Mouse (Mus musculus) hindbrain, embryonic 13.5 days (tissue): ENCODE measurements at regions not wholly inside any gene's neighbourhood (a gene's known extent, or its start where the extent isn't known, plus 50 kb on each side); places are given as distances from the start of the nearest gene placed in this dataset.

Source experiments
- ATAC-seq: fragments of 200-750 bp; cut with Nextera tagmentation; 2 replicates; pipeline ENCODE4 v1.8.0; 2017; ENCODE audit warnings: moderate TSS enrichment; ENCODE audit not compliant: low FRiP score
- H3K27ac ChIP-seq: fragments of 300-500 bp; sonication (generic); 2 replicates; pipeline ENCODE4 v1.5.1; 2015; ENCODE audit warnings: inconsistent platforms, mild to moderate bottlenecking, moderate library complexity
- H3K27me3 ChIP-seq: fragments of 300-500 bp; sonication (generic); 2 replicates; pipeline ENCODE4 v1.6.1; 2015; ENCODE audit warnings: mild to moderate bottlenecking, inconsistent platforms
- H3K36me3 ChIP-seq: fragments of 300-500 bp; sonication (generic); 2 replicates; pipeline ENCODE4 v1.6.1; 2015; ENCODE audit warnings: mild to moderate bottlenecking, inconsistent platforms
- H3K4me1 ChIP-seq: fragments of 300-500 bp; sonication (generic); replicated peaks from 2 replicates; pipeline ENCODE4 v1.6.1; 2015; ENCODE audit warnings: inconsistent platforms
- H3K4me2 ChIP-seq: fragments of 300-500 bp; sonication (generic); 2 replicates; pipeline ENCODE4 v1.6.1; 2015; ENCODE audit warnings: inconsistent platforms, mild to moderate bottlenecking, moderate library complexity
- H3K4me3 ChIP-seq: fragments of 300-500 bp; sonication (generic); 2 replicates; pipeline ENCODE4 v1.5.1; 2015; ENCODE audit warnings: mild to moderate bottlenecking, inconsistent platforms
- H3K9ac ChIP-seq: fragments of 300-500 bp; sonication (generic); 2 replicates; pipeline ENCODE4 v1.6.1; 2015; ENCODE audit warnings: mild to moderate bottlenecking, inconsistent platforms
- H3K9me3 ChIP-seq: fragments of 300-500 bp; sonication (generic); 2 replicates; pipeline ENCODE4 v1.6.1; 2016; ENCODE audit warnings: inconsistent platforms
- WGBS: fragments of 180-500 bp; shearing (Covaris S2); methylation state at CpG from one replicate; pipeline ENCODE4 v1.1.7; 2015; 5-methylcytosine and 5-hydroxymethylcytosine counted together

DNA sequence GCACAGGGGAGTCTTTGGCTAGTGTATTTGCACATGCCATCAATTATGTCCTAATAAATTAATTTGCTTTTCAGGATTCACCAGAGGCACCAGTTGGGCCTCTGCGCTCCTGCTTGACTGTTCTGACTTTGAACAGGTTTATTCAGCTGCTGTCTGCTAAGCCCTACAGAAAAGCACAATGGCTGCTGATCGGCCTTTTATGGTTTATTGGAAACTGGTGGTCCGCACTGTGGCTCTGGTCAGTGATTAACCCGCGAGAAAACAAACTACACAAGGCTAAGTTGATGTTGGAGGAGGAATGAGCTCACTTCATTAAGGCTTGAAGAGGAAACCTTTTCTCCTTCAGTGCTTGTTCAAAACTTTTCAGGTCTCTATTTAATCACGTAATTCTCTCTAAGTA, 208.4 kb upstream of the Gpr101 start:
- H3K4me3 ChIP-seq, result no peak overlapping the region
- H3K4me2 ChIP-seq, result no peak overlapping the region
- no peak overlapping the region for H3K27ac ChIP-seq
- WGBS, result 39% methylated on average over 6 of the region's 6 CpGs
- H3K9ac ChIP-seq, result no peak overlapping the region
- ATAC-seq, result no peak
- H3K27me3 ChIP-seq, result no peaks in the 10 kb centered on the region
- H3K9me3 ChIP-seq, result no peaks in the 10 kb centered on the region
- no peaks in the 10 kb centered on the region for H3K36me3 ChIP-seq
- H3K4me1 ChIP-seq, result no peaks in the 10 kb centered on the region

DNA sequence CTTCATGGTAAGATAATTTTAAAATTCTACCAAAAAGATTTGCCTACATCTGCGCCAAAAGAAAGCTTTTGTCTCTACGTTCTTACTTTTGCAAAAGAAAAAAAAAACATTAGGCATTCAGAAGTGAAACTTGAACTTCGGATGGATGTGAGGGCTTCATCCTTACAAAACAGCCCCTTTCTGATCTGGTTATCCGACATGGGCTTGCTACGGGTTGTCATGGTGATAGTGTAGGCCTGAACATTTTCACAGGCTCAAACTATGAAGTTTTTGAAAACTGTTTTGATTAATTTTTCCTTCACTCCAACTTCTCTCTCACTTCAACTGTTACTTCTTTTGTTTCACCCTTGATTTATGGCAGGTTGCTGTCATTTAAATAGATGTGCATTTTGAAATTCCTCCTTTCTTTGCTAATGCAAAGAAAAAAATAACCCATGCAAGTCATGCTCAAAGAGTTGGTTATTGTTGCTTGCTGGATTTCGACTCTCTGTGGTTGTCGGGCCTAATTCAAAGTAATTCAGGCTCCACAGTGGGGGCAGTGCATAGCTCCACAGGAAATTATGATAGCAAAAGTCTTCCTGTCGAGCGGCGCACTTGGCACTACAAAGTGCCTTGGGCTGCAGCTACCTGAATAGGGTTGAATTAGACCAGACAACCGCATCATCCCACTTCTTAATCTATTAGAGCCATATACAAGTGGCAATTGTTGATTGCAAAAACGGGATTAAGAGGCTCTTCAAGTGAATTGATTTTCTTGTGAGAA, 205.7 kb upstream of the Gpr101 start:
- H3K4me2 ChIP-seq, result no peak overlapping the region
- H3K9ac ChIP-seq, result no peak overlapping the region
- H3K9me3 ChIP-seq, result no peaks in the 10 kb centered on the region
- no peak overlapping the region for H3K4me3 ChIP-seq
- no peaks in the 10 kb centered on the region for H3K36me3 ChIP-seq
- no peaks in the 10 kb centered on the region for H3K4me1 ChIP-seq
- no peaks in the 10 kb centered on the region for H3K27me3 ChIP-seq
- H3K27ac ChIP-seq, result no peak overlapping the region
- whole genome bisulfite sequencing, result 38% methylated on average over 12 of the region's 12 CpGs
- ATAC-seq, result no peak

DNA sequence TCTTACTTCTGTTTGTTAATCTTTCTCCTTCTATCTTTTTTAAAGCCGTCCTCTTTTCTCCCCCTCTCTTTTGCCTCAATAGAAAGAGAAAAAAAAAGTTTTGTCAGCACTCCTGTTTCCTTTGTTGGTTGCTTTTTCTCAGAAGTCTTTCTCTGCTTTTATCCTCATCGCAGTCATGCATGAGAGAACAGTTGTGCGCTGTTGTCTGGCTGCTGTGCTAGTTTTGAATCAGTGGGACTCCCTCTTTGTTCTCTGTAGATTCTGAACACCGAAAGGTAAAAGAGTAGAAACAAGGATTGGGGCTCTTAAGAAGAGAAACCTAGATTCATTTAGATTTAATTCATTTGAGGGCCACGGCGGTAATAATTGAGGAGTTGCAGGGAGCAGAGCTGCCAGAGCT, 204.9 kb upstream of the Gpr101 start:
- no peaks in the 10 kb centered on the region for H3K36me3 ChIP-seq
- H3K4me3 ChIP-seq, result no peak overlapping the region
- WGBS, result 23% methylated on average over 6 of the region's 6 CpGs
- no peak overlapping the region for H3K9ac ChIP-seq
- H3K4me2 ChIP-seq, result no peak overlapping the region
- no peaks in the 10 kb centered on the region for H3K27me3 ChIP-seq
- H3K9me3 ChIP-seq, result no peaks in the 10 kb centered on the region
- ATAC-seq, result no peak
- H3K27ac ChIP-seq, result no peak overlapping the region
- H3K4me1 ChIP-seq, result no peaks in the 10 kb centered on the region

DNA sequence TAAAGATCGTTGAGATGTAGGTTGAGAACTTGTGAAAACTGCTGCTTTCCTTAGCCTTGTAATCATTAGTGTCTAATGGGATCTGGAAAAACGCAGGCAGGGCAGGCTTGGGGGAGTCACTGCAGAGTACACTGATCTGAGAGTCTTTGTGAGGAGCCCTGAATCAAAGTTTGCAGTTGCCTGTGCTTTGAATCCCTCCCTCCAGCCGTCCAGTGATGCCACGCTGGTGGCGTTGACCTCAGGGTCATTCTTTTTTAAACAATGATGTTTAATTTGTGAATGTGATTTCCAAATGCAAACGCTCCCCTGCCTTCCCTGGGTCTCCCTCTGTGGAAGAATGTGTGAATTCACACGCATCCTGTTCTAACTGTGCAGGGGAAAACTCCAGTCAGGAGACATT, 204.4 kb upstream of the Gpr101 start:
- no peaks in the 10 kb centered on the region for H3K4me1 ChIP-seq
- H3K9ac ChIP-seq, result no peak overlapping the region
- no peaks in the 10 kb centered on the region for H3K27me3 ChIP-seq
- 28% methylated on average over 7 of the region's 7 CpGs for WGBS
- no peak overlapping the region for H3K4me3 ChIP-seq
- no peaks in the 10 kb centered on the region for H3K9me3 ChIP-seq
- ATAC-seq, result no peak
- no peaks in the 10 kb centered on the region for H3K36me3 ChIP-seq
- H3K27ac ChIP-seq, result no peak overlapping the region
- no peak overlapping the region for H3K4me2 ChIP-seq

DNA sequence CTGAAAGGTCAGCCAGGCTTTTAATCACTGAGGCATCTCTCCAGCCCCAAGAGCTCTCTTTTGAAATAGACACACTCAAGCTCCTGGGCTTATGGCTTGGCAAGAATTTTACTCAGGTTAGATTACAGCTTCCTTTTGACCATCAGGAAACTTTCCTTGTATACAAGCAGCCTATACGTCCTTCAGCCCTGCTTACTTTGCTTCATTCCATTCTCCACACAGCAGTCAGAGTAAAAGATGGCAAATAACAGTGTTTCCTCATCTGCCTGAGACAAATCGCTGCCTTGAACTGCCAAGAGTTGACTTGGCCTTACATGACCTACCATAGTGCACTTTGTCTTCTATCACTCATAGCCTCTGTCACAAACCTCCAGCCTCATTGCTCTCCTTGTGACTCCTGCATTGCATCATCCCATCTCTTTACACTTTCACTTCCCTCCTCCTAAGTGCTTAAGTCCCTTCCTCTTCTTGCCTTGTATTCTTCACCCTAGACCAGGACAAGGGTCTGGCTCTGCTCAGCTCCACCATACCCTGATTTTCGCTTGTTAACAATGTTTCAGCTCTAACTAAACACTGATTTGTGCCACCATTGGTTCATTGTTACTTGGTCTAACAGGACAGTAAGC, 203.2 kb upstream of the Gpr101 start:
- H3K9ac ChIP-seq, result no peak overlapping the region
- no peaks in the 10 kb centered on the region for H3K9me3 ChIP-seq
- no peak overlapping the region for H3K27ac ChIP-seq
- WGBS, result 76% methylated on average over 3 of the region's 3 CpGs
- no peaks in the 10 kb centered on the region for H3K27me3 ChIP-seq
- no peak overlapping the region for H3K4me2 ChIP-seq
- H3K4me1 ChIP-seq, result no peaks in the 10 kb centered on the region
- no peak overlapping the region for H3K4me3 ChIP-seq
- no peaks in the 10 kb centered on the region for H3K36me3 ChIP-seq
- no peak for ATAC-seq

DNA sequence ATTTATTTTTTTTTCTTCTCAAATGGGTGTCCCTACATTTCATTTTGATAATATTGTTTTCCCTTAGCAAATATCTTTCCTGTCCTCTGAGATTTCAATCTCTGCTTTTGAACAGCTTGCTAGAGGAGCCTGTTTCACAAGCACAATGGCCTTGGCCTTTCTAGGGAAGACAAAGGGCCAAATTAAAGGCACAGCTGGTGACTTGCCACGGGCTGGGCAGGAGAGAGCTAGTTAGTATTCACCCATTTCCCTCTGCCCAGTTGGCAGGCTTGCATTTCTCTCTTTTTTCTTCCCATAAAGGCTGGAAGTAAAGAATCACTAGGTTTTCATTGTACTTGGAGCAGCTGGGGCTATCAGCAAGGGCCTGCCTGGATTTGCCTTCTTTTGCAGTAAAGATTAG, 188.9 kb upstream of the Gpr101 start:
- Histone ChIP-seq H3K9me3 (no peaks in the 10 kb centered on the region), H3K4me2 (no peak overlapping the region), H3K4me1 (no peaks in the 10 kb centered on the region), H3K9ac (no peak overlapping the region), H3K27me3 (no peaks in the 10 kb centered on the region), H3K36me3 (no peaks in the 10 kb centered on the region), H3K27ac (peak overlapping the region; percentile 62), H3K4me3 (no peak overlapping the region)
- WGBS, result 20% methylated on average over 1 of the region's 1 CpGs
- peak; percentile 21; the same call in 1 of the 2 replicates for ATAC-seq

DNA sequence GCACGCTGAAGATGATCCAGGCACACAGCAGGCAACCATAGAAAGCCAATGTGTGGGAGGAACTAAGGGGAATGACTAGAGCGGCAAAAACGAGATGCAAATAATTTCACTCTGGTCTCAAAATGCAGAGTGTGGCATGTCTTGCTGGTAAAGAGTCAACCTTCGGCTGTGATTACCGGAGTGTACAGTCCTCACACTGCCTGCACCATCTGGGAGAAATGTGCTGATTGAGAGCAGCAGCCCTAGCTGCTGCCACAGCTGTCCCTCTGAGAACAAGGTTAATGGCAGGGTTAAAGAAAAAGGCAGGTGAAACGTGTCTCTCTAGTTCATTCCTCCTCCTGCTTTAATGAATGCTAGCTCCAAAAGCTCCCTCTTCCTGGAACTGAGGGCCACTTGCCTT, 173.2 kb upstream of the Gpr101 start:
- Histone ChIP-seq H3K9ac (no peak overlapping the region), H3K27me3 (no peaks in the 10 kb centered on the region), H3K27ac (no peak overlapping the region), H3K36me3 (no peaks in the 10 kb centered on the region), H3K4me2 (no peak overlapping the region), H3K4me3 (no peak overlapping the region), H3K9me3 (no peaks in the 10 kb centered on the region), H3K4me1 (no peaks in the 10 kb centered on the region)
- 67% methylated on average over 6 of the region's 6 CpGs for WGBS
- ATAC-seq, result no peak

DNA sequence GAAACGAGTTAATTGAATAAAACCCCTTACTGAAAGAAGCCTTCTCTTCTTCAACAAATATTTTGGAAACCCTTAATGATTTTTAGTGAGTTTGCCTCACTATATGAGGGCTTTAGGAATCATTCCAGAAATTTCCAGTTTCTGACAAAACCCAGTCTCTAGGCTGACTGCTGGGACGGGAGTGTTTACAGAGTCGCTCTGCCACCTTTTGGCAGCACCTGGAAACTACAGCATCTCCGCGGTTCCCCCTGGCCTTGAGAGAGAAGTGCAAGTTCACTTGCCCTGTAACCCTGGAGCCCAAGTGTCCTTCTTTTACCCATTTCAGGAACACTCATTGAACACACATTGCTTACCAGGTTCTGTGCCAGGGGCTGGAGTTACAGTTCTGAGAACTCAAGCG, 171.4 kb upstream of the Gpr101 start:
- Histone ChIP-seq H3K9me3 (no peaks in the 10 kb centered on the region), H3K4me2 (no peak overlapping the region), H3K4me1 (no peaks in the 10 kb centered on the region), H3K36me3 (no peaks in the 10 kb centered on the region), H3K27ac (no peak overlapping the region), H3K27me3 (no peaks in the 10 kb centered on the region), H3K4me3 (no peak overlapping the region), H3K9ac (no peak overlapping the region)
- no peak for ATAC-seq
- WGBS, result 20% methylated on average over 6 of the region's 6 CpGs

DNA sequence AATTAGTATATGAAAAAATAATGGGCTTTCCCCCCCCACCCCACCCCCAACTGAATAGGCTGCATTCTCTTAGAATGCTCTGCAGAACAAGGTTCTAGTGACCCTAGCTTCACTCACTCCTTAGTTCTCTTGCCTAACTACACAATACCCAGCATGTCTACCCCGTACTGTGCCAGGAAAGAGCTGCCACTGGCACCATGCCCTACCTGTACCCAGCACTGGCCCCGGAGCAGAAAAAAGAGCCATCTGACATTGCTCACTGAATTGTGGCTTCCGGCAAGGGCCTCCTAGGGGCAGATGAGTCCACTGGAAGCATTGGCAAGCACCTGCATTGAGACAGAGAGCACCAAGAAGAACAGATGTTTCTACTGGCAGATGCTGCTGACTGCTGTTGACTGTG, 156.0 kb upstream of the Gpr101 start:
- no peak for ATAC-seq
- no peaks in the 10 kb centered on the region for H3K27me3 ChIP-seq

DNA sequence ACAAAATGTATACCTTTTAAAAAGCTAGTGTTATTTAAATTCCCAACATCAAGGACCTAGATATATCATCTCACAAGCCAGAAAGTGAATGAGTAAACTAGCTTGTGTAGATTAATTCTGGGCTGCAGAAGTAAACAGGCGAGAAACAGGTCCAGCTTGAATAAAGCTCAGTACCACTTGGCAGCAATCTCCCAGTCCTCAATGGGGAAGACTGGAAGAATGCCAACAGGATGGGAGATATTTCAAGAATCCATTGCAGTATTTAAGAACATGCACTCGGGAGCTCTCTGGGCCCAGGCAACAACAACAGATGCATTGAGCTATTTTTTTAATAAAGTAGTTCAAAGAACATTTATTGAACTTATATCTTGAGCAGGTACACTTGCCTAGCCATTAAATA, 152.5 kb upstream of the Gpr101 start:
- no peaks in the 10 kb centered on the region for H3K9me3 ChIP-seq
- no peaks in the 10 kb centered on the region for H3K36me3 ChIP-seq
- H3K27ac ChIP-seq, result no peak overlapping the region
- 54% methylated on average over 2 of the region's 2 CpGs for WGBS
- H3K4me1 ChIP-seq, result no peaks in the 10 kb centered on the region
- H3K9ac ChIP-seq, result no peak overlapping the region
- H3K27me3 ChIP-seq, result no peaks in the 10 kb centered on the region
- no peak overlapping the region for H3K4me2 ChIP-seq
- H3K4me3 ChIP-seq, result no peak overlapping the region
- no peak for ATAC-seq

More for the DNA sequence above, 156.0 kb upstream of the Gpr101 start:
- H3K9me3 ChIP-seq, result no peaks in the 10 kb centered on the region
- H3K27ac ChIP-seq, result no peak overlapping the region
- no peaks in the 10 kb centered on the region for H3K36me3 ChIP-seq
- H3K4me3 ChIP-seq, result no peak overlapping the region
- no peaks in the 10 kb centered on the region for H3K4me1 ChIP-seq
- H3K4me2 ChIP-seq, result no peak overlapping the region
- 81% methylated on average over 3 of the region's 3 CpGs for WGBS
- no peak overlapping the region for H3K9ac ChIP-seq

DNA sequence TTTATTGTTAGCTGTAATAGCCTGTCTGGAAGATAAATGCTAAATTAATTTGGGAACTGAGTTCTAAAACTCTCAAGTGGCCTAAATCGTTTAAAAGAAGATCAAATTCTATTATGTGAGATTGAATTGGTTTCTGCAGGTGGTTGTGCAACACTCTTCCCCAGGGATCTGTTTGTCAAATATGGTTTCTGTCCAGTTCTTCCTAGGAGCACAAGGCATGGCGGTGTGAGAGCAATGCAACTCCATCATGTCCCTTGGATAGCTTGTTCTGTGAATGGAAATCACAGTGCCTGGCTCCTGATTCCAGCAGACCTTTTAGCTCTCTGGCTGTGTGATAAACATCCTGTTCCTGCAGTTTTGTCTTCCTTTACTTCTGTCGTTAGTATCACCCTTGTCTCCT, 151.9 kb upstream of the Gpr101 start:
- Histone ChIP-seq H3K9ac (no peak overlapping the region), H3K36me3 (no peaks in the 10 kb centered on the region), H3K27ac (no peak overlapping the region), H3K4me1 (no peaks in the 10 kb centered on the region), H3K4me3 (no peak overlapping the region), H3K4me2 (no peak overlapping the region), H3K27me3 (no peaks in the 10 kb centered on the region), H3K9me3 (no peaks in the 10 kb centered on the region)
- no peak for ATAC-seq
- WGBS, result 47% methylated on average over 3 of the region's 3 CpGs
